Mouse (Mus musculus) thymus, adult 2 months (tissue): ENCODE measurements around the gene Hsd17b14. TPM values are rescaled to one million over a fixed set of nuclear protein-coding genes. Genes with fewer than 3 reads are reported as not detected.

Experiments used
- DNase-seq: peaks from one replicate; pipeline ENCODE4 v3.0.0; 2021
- H3K27ac ChIP-seq: fragments of 200-500 bp; 2 replicates; pipeline ENCODE4 v1.5.1; 2012; ENCODE audit warnings: low read length, control low read depth; ENCODE audit not compliant: control insufficient read depth, insufficient read depth
- H3K27me3 ChIP-seq: fragments of 200-500 bp; 2 replicates; pipeline ENCODE4 v1.6.1; 2012; ENCODE audit warnings: mild to moderate bottlenecking, low read length, moderate library complexity, mixed read lengths; ENCODE audit not compliant: control insufficient read depth, insufficient read depth
- H3K36me3 ChIP-seq: fragments of 200-500 bp; 2 replicates; pipeline ENCODE4 v1.6.1; 2012; ENCODE audit warnings: mild to moderate bottlenecking, low read length, moderate library complexity; ENCODE audit not compliant: control insufficient read depth, insufficient read depth
- H3K4me1 ChIP-seq: fragments of 200-500 bp; replicated peaks from 2 replicates; pipeline ENCODE4 v1.6.1; 2012; ENCODE audit warnings: low read length; ENCODE audit not compliant: control insufficient read depth, insufficient read depth
- H3K4me3 ChIP-seq: fragments of 200-500 bp; 2 replicates; pipeline ENCODE4 v1.5.1; 2012; ENCODE audit warnings: mild to moderate bottlenecking, low read length, control low read depth, moderate library complexity; ENCODE audit not compliant: control insufficient read depth, insufficient read depth
- CTCF ChIP-seq: fragments of 200-500 bp; IDR thresholded peaks from 2 replicates; pipeline ENCODE4 v1.5.1; 2012; ENCODE audit warnings: mild to moderate bottlenecking, control low read depth, low read length, moderate library complexity, borderline replicate concordance; ENCODE audit not compliant: control insufficient read depth, poor library complexity, insufficient read depth; ENCODE audit errors: extremely low read depth
- POLR2A ChIP-seq: fragments of 200-500 bp; IDR thresholded peaks from 2 replicates; pipeline ENCODE4 v1.6.1; 2012; ENCODE audit warnings: mild to moderate bottlenecking, low read length, control low read depth, moderate library complexity; ENCODE audit not compliant: control insufficient read depth, poor library complexity, insufficient read depth; ENCODE audit errors: extremely low read depth
- WGBS: fragments of 180-500 bp; shearing (Covaris S2); methylation state at CpG from one replicate; pipeline ENCODE4 v1.1.7; 2018; 5-methylcytosine and 5-hydroxymethylcytosine counted together
- polyA plus RNA-seq: library from polyadenylated mRNA; depleted of rRNA; stranded (reverse); fragments of >200 nt; gene quantifications from 2 replicates; pipeline ENCODE4 v1.2.3, GENCODE M21; 2012

Gene Hsd17b14
- polyA plus RNA-seq, 1 experiment, result 2.6 TPM

- TF ChIP-seq CTCF (no peak), POLR2A (no peak)
- peak overlapping the region; percentile 92 for H3K27ac ChIP-seq
- peak; percentile 74 for DNase-seq
- H3K4me3 ChIP-seq, result no peak overlapping the region
- no peaks in the 10 kb centered on the region for H3K27me3 ChIP-seq
- peaks cover 49% of the 10 kb centered on the region for H3K4me1 ChIP-seq
- 12% methylated on average over 8 of the region's 8 CpGs for WGBS
- peaks cover 24% of the 10 kb centered on the region for H3K36me3 ChIP-seq
These were observed 19.3 kb downstream of the Hsd17b14 start for GRCm38 (mm10) chr7:45573954-45574353.

GRCm38 (mm10) chr7:45574472-45575379, 20.0 kb downstream of the Hsd17b14 start:
- 93% methylated on average over 15 of the region's 15 CpGs for WGBS
- Histone ChIP-seq H3K4me1 (peaks cover 47% of the 10 kb centered on the region), H3K36me3 (peaks cover 24% of the 10 kb centered on the region), H3K27me3 (no peaks in the 10 kb centered on the region), H3K27ac (peak overlapping the region; percentile 40; the same call in 1 of the 2 replicates), H3K4me3 (no peak overlapping the region)
- DNase-seq, result no peak
- TF ChIP-seq CTCF, result no peak
- TF ChIP-seq POLR2A, result no peak

DNA sequence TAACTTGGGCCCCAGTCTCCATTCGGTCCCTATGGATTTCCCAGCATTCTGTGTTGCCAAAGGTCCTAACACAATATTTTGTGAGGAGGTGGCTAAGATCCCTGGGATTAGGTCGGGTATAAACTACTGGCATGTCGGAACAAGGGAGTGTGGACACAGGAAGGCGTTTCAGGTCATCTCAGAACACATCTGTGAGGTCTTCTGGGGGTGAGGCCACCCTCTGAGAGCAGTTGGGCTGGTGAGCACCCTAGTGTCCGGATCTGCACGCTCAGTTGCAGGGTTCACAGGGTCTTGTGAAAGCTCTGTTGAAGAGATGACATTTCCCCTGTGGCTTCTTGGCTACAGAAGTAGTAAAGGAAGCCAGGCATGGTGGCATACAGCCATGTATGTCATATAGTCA, 31.2 kb downstream of the Hsd17b14 start:
- Histone ChIP-seq H3K27ac (no peak overlapping the region), H3K4me1 (peaks cover 4% of the 10 kb centered on the region), H3K4me3 (no peak overlapping the region), H3K27me3 (no peaks in the 10 kb centered on the region), H3K36me3 (peaks cover 40% of the 10 kb centered on the region)
- WGBS, result 97% methylated on average over 6 of the region's 6 CpGs
- no peak for DNase-seq
- TF ChIP-seq CTCF (no peak), POLR2A (no peak)

DNA sequence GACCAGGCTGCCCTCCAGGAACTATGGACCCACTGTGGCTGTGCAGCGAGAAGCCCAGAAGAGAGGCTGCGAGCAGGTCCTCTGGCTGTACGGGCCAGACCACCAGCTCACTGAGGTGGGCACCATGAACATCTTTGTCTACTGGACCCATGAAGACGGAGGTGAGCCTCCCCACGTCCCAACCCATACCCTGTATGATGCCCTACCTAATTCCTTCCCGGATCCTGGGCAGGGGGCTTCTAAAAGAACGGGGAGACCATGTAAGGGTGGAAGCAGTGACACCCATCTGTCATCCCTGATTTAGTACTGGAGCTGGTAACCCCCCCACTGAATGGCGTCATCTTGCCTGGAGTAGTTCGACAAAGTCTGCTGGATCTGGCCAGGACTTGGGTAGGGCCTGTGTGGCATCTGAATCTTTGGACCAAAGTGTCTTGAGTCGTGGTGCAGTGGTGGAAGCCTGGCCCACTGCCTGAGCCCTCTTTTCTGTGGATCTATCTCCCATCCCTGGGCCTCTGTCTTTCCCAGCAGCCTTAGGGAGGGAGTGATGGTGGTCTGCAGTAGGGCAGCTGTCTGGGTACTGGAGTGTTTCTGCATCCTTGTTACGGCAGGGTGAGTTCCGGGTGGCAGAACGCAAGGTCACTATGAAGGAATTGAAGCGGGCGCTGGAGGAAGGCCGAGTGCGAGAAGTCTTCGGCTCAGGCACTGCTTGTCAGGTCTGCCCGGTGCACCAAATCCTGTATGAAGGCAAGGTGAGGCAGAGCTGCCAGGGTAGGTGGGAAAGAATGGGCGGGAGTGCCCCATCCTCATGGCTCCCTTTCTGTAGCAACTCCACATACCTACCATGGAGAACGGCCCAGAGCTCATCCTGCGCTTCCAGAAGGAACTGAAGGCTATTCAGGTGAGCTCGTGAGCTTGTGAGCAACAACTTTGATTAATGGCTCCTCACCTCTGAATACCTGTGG, 33.2 kb downstream of the Hsd17b14 start:
- no peaks in the 10 kb centered on the region for H3K27me3 ChIP-seq
- H3K27ac ChIP-seq, result no peak overlapping the region
- DNase-seq, result no peak
- H3K4me1 ChIP-seq, result peaks cover 4% of the 10 kb centered on the region
- H3K4me3 ChIP-seq, result no peak overlapping the region
- 97% methylated on average over 23 of the region's 23 CpGs for WGBS
- TF ChIP-seq CTCF, result no peak
- TF ChIP-seq POLR2A, result no peak
- H3K36me3 ChIP-seq, result peaks cover 34% of the 10 kb centered on the region

DNA sequence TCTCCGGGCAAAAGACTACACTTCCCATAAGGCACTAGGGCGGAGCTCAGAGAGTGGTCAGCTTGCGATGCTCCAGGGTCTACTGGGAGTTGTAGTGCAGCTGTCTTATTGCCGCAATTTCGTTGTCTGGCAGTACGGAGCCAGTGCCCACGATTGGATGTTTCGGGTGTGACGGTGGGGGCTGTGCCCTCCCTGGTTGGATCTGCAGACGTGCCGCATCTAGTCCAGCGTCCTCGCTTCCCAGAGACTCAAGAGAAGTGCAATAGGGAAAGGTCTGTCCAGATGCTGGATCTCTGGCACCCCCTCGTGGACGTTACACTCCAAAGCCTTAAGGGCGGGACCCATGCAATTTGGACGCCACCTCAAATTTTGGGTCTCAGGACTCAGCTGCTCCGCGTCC, 34.5 kb downstream of the Hsd17b14 start:
- H3K36me3 ChIP-seq, result peaks cover 28% of the 10 kb centered on the region
- H3K27ac ChIP-seq, result no peak overlapping the region
- H3K27me3 ChIP-seq, result no peaks in the 10 kb centered on the region
- H3K4me1 ChIP-seq, result peaks cover 4% of the 10 kb centered on the region
- TF ChIP-seq POLR2A (no peak), CTCF (peak; percentile 86)
- WGBS, result 8% methylated on average over 19 of the region's 19 CpGs
- H3K4me3 ChIP-seq, result peak overlapping the region; percentile 27
- DNase-seq, result peak; percentile 82

DNA sequence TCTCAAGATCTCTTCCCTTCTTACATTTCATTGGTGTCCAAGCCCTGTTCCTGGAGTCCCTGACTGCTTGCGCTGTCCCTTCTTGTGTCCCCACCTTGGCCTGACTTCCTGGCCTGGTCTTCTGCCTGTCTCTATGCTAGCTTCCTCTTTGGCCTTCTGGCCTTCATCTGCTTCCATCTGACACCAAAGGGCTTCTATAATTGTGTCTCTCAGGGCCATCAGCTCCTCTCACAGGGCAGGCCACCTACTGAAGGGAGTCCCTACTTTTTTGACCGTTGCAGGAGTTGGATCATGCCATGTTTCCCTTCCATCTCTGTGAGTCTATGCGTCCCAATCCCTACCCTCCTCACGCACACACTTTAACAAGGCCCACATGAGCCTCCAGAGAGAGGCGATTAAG, 35.2 kb downstream of the Hsd17b14 start:
- H3K36me3 ChIP-seq, result peaks cover 22% of the 10 kb centered on the region
- H3K27ac ChIP-seq, result no peak overlapping the region
- no peak for DNase-seq
- TF ChIP-seq POLR2A, result no peak
- no peak overlapping the region for H3K4me3 ChIP-seq
- WGBS, result 95% methylated on average over 5 of the region's 5 CpGs
- H3K4me1 ChIP-seq, result peaks cover 4% of the 10 kb centered on the region
- no peaks in the 10 kb centered on the region for H3K27me3 ChIP-seq
